ENCODE assay signal across 16 mouse cellular contexts in genomic region chr15:86404866-86405265, GRCm38 (mm10).
DNase-seq lines count a peak whose midpoint lies in the region; ATAC-seq lines count a peak whose summit lies in the region.
"Had no signal": no experiment of that assay in that cellular context is flagged by ENCODE, and none has a peak within 500 bp of the region (broad histone marks: within the 10 kb centered on the region; RNA-seq: fewer than 3 reads in every experiment).

No protein-coding gene starts in this region.

- no peak overlapping the region for H3K4me3 ChIP-seq in midbrain, embryonic 10.5 days
- H3K4me3 ChIP-seq in midbrain, embryonic 13.5 days (replicated peaks) = no peak overlapping the region
- no peak overlapping the region for H3K4me3 ChIP-seq in hindbrain, embryonic 13.5 days
- H3K4me3 ChIP-seq: embryonic facial prominence, embryonic 12.5 days; embryonic facial prominence, embryonic 15.5 days; gastrocnemius, adult 2 months; heart, embryonic 12.5 days; heart, embryonic 15.5 days; hindbrain, embryonic 10.5 days; hindbrain, embryonic 15.5 days had no signal

- WGBS in midbrain, embryonic 10.5 days = 89% methylated on average over 5 of the region's 5 CpGs
- 80% methylated on average over 5 of the region's 5 CpGs for WGBS in midbrain, embryonic 13.5 days
- WGBS in hindbrain, embryonic 13.5 days = 83% methylated on average over 5 of the region's 5 CpGs

- no peak overlapping the region for H3K4me2 ChIP-seq in midbrain, embryonic 13.5 days (replicated peaks)
- no peak overlapping the region for H3K4me2 ChIP-seq in hindbrain, embryonic 13.5 days
- H3K4me2 ChIP-seq: embryonic facial prominence, embryonic 12.5 days; embryonic facial prominence, embryonic 15.5 days; heart, embryonic 12.5 days; heart, embryonic 15.5 days; hindbrain, embryonic 15.5 days had no signal

- no peaks in the 10 kb centered on the region for H3K36me3 ChIP-seq in midbrain, embryonic 10.5 days
- no peaks in the 10 kb centered on the region for H3K36me3 ChIP-seq in midbrain, embryonic 13.5 days
- H3K36me3 ChIP-seq in hindbrain, embryonic 13.5 days = no peaks in the 10 kb centered on the region
- H3K36me3 ChIP-seq: embryonic facial prominence, embryonic 12.5 days; embryonic facial prominence, embryonic 15.5 days; heart, embryonic 12.5 days; heart, embryonic 15.5 days; hindbrain, embryonic 10.5 days; hindbrain, embryonic 15.5 days had no signal

- DNase-seq in midbrain, embryonic 10.5 days (ENCODE audit: low spot score) = no peak
- peak; percentile 58 to 62 for DNase-seq in thymus, postnatal 10 days (ENCODE audit: low spot score in 2 of 2)
- DNase-seq in thymus, postnatal 36 days = peak; percentile 48 to 71
- no peak for DNase-seq in cerebellum, adult 8-10 months
- DNase-seq in heart, adult 9 months (ENCODE audit: low spot score in 2 of 2) = no peak
- DNase-seq: forebrain, postnatal 0 days had no signal

- no peaks in the 10 kb centered on the region for H3K27me3 ChIP-seq in midbrain, embryonic 10.5 days (ENCODE audit: low read depth, poor library complexity, severe bottlenecking)
- no peaks in the 10 kb centered on the region for H3K27me3 ChIP-seq in midbrain, embryonic 13.5 days
- no peaks in the 10 kb centered on the region for H3K27me3 ChIP-seq in hindbrain, embryonic 13.5 days
- H3K27me3 ChIP-seq: embryonic facial prominence, embryonic 12.5 days; embryonic facial prominence, embryonic 15.5 days; hindbrain, embryonic 15.5 days had no signal

- H3K9ac ChIP-seq in midbrain, embryonic 13.5 days (replicated peaks) = no peak overlapping the region
- H3K9ac ChIP-seq in hindbrain, embryonic 13.5 days = no peak overlapping the region
- H3K9ac ChIP-seq: embryonic facial prominence, embryonic 12.5 days; embryonic facial prominence, embryonic 15.5 days; forebrain, postnatal 0 days; heart, embryonic 12.5 days; heart, embryonic 15.5 days; hindbrain, embryonic 15.5 days had no signal

- no peak for ATAC-seq in midbrain, embryonic 13.5 days
- ATAC-seq in hindbrain, embryonic 13.5 days (ENCODE audit: low FRiP score) = no peak
- ATAC-seq: forebrain, embryonic 14.5 days; forebrain, postnatal 0 days had no signal

- peaks cover 8% of the 10 kb centered on the region for H3K4me1 ChIP-seq in midbrain, embryonic 10.5 days
- 0 out of 2 replicates have a peak, but pooled peaks cover 5% of the 10 kb centered on the region for H3K4me1 ChIP-seq in midbrain, embryonic 13.5 days (replicated peaks)
- H3K4me1 ChIP-seq in hindbrain, embryonic 13.5 days (replicated peaks) = no peaks in the 10 kb centered on the region
- H3K4me1 ChIP-seq: embryonic facial prominence, embryonic 12.5 days; embryonic facial prominence, embryonic 15.5 days; hindbrain, embryonic 15.5 days had no signal

- H3K27ac ChIP-seq in midbrain, embryonic 10.5 days (replicated peaks) = 0 out of 2 replicates have a peak overlapping the region, but pooled peaks have one; percentile 18
- no peak overlapping the region for H3K27ac ChIP-seq in midbrain, embryonic 13.5 days
- H3K27ac ChIP-seq in hindbrain, embryonic 13.5 days = no peak overlapping the region
- H3K27ac ChIP-seq: embryonic facial prominence, embryonic 12.5 days; embryonic facial prominence, embryonic 15.5 days; gastrocnemius, adult 2 months; heart, embryonic 15.5 days; hindbrain, embryonic 10.5 days; hindbrain, embryonic 15.5 days had no signal

- no peaks in the 10 kb centered on the region for H3K9me3 ChIP-seq in midbrain, embryonic 10.5 days (replicated peaks)
- H3K9me3 ChIP-seq in midbrain, embryonic 13.5 days = no peaks in the 10 kb centered on the region
- H3K9me3 ChIP-seq in hindbrain, embryonic 13.5 days = no peaks in the 10 kb centered on the region
- H3K9me3 ChIP-seq: embryonic facial prominence, embryonic 12.5 days; embryonic facial prominence, embryonic 15.5 days; heart, embryonic 12.5 days; heart, embryonic 15.5 days; hindbrain, embryonic 10.5 days; hindbrain, embryonic 15.5 days had no signal

Comparison
In these comparisons a context has a peak if more than half of its experiments do, and no peak if none do; other contexts are left out.
1. DNase-seq: peak in thymus, postnatal 10 days (2 of 2) and thymus, postnatal 36 days (2 of 2); none in midbrain, embryonic 10.5 days (single experiment), cerebellum, adult 8-10 months (single experiment) and heart, adult 9 months (0 of 2).